In genomic region chr2:52006380-52006779, GRCm38 (mm10) we compare ENCODE assay signal across 22 mouse cellular contexts. TPM values are rescaled to one million over a fixed set of nuclear protein-coding genes. Genes with fewer than 3 reads are reported as not detected.
A peak's percentile ranks its signal among the peaks of the same experiment; 100 is the strongest.
DNase-seq lines count a peak whose midpoint lies in the region; ATAC-seq and TF ChIP-seq lines count a peak whose summit lies in the region.
"Had no signal": no experiment of that assay in that cellular context is flagged by ENCODE, and none has a peak within 500 bp of the region (broad histone marks: within the 10 kb centered on the region; RNA-seq: fewer than 3 reads in every experiment).

No protein-coding gene starts in this region.

- H3K27me3 ChIP-seq in lung, postnatal 0 days (replicated peaks; ENCODE audit: insufficient read depth, low read length), result no peaks in the 10 kb centered on the region
- H3K27me3 ChIP-seq in limb, embryonic 10.5 days (ENCODE audit: low read depth, poor library complexity, severe bottlenecking), result no peaks in the 10 kb centered on the region
- H3K27me3 ChIP-seq: forebrain, embryonic 12.5 days; limb, embryonic 15.5 days; stomach, embryonic 15.5 days had no signal

- H3K36me3 ChIP-seq in lung, postnatal 0 days (ENCODE audit: insufficient read depth, low read length), result no peaks in the 10 kb centered on the region
- H3K36me3 ChIP-seq in limb, embryonic 10.5 days, result no peaks in the 10 kb centered on the region
- H3K36me3 ChIP-seq: forebrain, embryonic 12.5 days; limb, embryonic 15.5 days; stomach, embryonic 15.5 days had no signal

- ATAC-seq in lung, postnatal 0 days, result no peak
- ATAC-seq in activated CD4-positive, CD25-positive, alpha-beta regulatory T cell, adult 4 months, result no peak
- no peak for ATAC-seq in megakaryocyte progenitor cell, adult 5-6 weeks (replicated peaks; ENCODE audit: poor library complexity)
- ATAC-seq: inflammation-experienced regulatory T-cells, adult 6 months; liver, postnatal 0 days had no signal

- H3K4me1 ChIP-seq in lung, postnatal 0 days (ENCODE audit: insufficient read depth, low read depth, low read length), result no peaks in the 10 kb centered on the region
- peaks cover 16% of the 10 kb centered on the region for H3K4me1 ChIP-seq in limb, embryonic 10.5 days
- H3K4me1 ChIP-seq: forebrain, embryonic 12.5 days; stomach, embryonic 15.5 days had no signal

- no peak overlapping the region for H3K4me2 ChIP-seq in lung, postnatal 0 days (replicated peaks; ENCODE audit: low read depth, low read length)
- H3K4me2 ChIP-seq: forebrain, embryonic 12.5 days; heart, embryonic 11.5 days; limb, embryonic 15.5 days; stomach, embryonic 15.5 days had no signal

- no peaks in the 10 kb centered on the region for H3K9me3 ChIP-seq in lung, postnatal 0 days (ENCODE audit: low read length)
- H3K9me3 ChIP-seq in limb, embryonic 10.5 days (replicated peaks), result no peaks in the 10 kb centered on the region
- H3K9me3 ChIP-seq: forebrain, embryonic 12.5 days; limb, embryonic 15.5 days; stomach, embryonic 15.5 days had no signal

- no peak overlapping the region for H3K27ac ChIP-seq in lung, postnatal 0 days (ENCODE audit: low read length)
- peak overlapping the region; percentile 74 for H3K27ac ChIP-seq in limb, embryonic 10.5 days
- H3K27ac ChIP-seq: forebrain, embryonic 12.5 days; gastrocnemius, adult 2 months; kidney, postnatal 0 days; layer of hippocampus, adult 2 months; left cerebral cortex, adult 2 months; limb, embryonic 15.5 days; stomach, embryonic 15.5 days had no signal

- TF ChIP-seq CTCF in lung, postnatal 0 days (IDR thresholded peaks at IDR 0.05), result no peak

- H3K9ac ChIP-seq in lung, postnatal 0 days (replicated peaks; ENCODE audit: low read depth), result no peak overlapping the region
- H3K9ac ChIP-seq: forebrain, embryonic 12.5 days; limb, embryonic 15.5 days; liver, postnatal 0 days; stomach, embryonic 15.5 days had no signal

- no peak overlapping the region for H3K4me3 ChIP-seq in lung, postnatal 0 days (ENCODE audit: low read depth, low read length)
- H3K4me3 ChIP-seq in limb, embryonic 10.5 days, result no peak overlapping the region
- H3K4me3 ChIP-seq: forebrain, embryonic 12.5 days; gastrocnemius, adult 2 months; layer of hippocampus, adult 2 months; left cerebral cortex, adult 2 months; limb, embryonic 15.5 days; stomach, embryonic 15.5 days had no signal

- 46% methylated on average over 3 of the region's 3 CpGs for WGBS in lung, postnatal 0 days
- WGBS in limb, embryonic 10.5 days, result 67% methylated on average over 3 of the region's 3 CpGs

- peak; percentile 36 for DNase-seq in lung, postnatal 0 days (ENCODE audit: low spot score)
- no peak for DNase-seq in lung, postnatal 25 days (ENCODE audit: low spot score)
- DNase-seq in Muller cell, postnatal 12 days (ENCODE audit: inconsistent ontology term), result peak; percentile 77
- peak; percentile 15 for DNase-seq in embryo, embryonic 10.5 days (ENCODE audit: low spot score)
- no peak for DNase-seq in limb, embryonic 10.5 days (ENCODE audit: low spot score)
- DNase-seq in ovary, postnatal 10 days (ENCODE audit: low spot score), result no peak
- DNase-seq: adrenal gland, adult 2 months; cerebellum, adult 2 months; gastrocnemius, adult 2 months; liver, postnatal 0 days; right cerebral cortex, adult 18-20 months; spleen, adult 18-20 months had no signal

- no peak for TF ChIP-seq EP300 in lung, postnatal 0 days (IDR thresholded peaks at IDR 0.05)

RNA-seq across cellular contexts. Expression of gene Tnfaip6, which starts 31.4 kb away (rescaled TPM):
- polyA plus RNA-seq in lung, postnatal 0 days (2015; fragmentation: Nextera tagmentation; extraction: Ambion mirVana), result 1.6 and 1.9 TPM in 2 replicates
- 49.8 and 58.5 TPM in 2 replicates for polyA plus RNA-seq in limb, embryonic 10.5 days (2016; fragmentation: Nextera tagmentation; extraction: Ambion mirVana)
- polyA plus RNA-seq in activated CD4-positive, CD25-positive, alpha-beta regulatory T cell, adult 4 months (2017; shearing (Covaris generic)), result not detected
- 0.66 and 0.81 TPM in 2 replicates for total RNA-seq in megakaryocyte progenitor cell, adult 5-6 weeks (2015)
- total RNA-seq in megakaryocyte progenitor cell, adult 5-6 weeks (2017), result 1.1 TPM in 1 of 2 replicates, not detected in the other
- polyA plus RNA-seq: adrenal gland, adult 2 months had no signal

RNA-seq across cellular contexts. Expression of gene Nmi, which starts 33.1 kb away (rescaled TPM):
- polyA plus RNA-seq in lung, postnatal 0 days (2015; fragmentation: Nextera tagmentation; extraction: Ambion mirVana), result 36.6 and 38.4 TPM in 2 replicates
- polyA plus RNA-seq in limb, embryonic 10.5 days (2016; fragmentation: Nextera tagmentation; extraction: Ambion mirVana), result 5.8 and 6.3 TPM in 2 replicates
- polyA plus RNA-seq in activated CD4-positive, CD25-positive, alpha-beta regulatory T cell, adult 4 months (2017; shearing (Covaris generic)), result 100 to 1,000 TPM; 177 to 205 TPM
- 27.5 and 42.5 TPM in 2 replicates for total RNA-seq in megakaryocyte progenitor cell, adult 5-6 weeks (2015)
- 57.6 and 67.8 TPM in 2 replicates for total RNA-seq in megakaryocyte progenitor cell, adult 5-6 weeks (2017)

Comparison
In these comparisons a context has a peak if more than half of its experiments do, and no peak if none do; other contexts are left out.
1. DNase-seq: peak in lung, postnatal 0 days (single experiment), Muller cell, postnatal 12 days (single experiment) and embryo, embryonic 10.5 days (single experiment); none in lung, postnatal 25 days (single experiment), limb, embryonic 10.5 days (single experiment) and ovary, postnatal 10 days (single experiment).
2. RNA of gene Tnfaip6, which starts 31.4 kb away (polyA plus RNA-seq): 49.8 to 58.5 TPM in limb, embryonic 10.5 days; 1.6 to 1.9 TPM in lung, postnatal 0 days and not detected in activated CD4-positive, CD25-positive, alpha-beta regulatory T cell, adult 4 months; every median in the first group is over 10 times any median in the second.